Mouse (Mus musculus) spleen, adult 2 months (tissue): ENCODE data around the gene Smad6.

Experiments used
- CTCF ChIP-seq: fragments of 200-500 bp; IDR thresholded peaks from 2 replicates; pipeline ENCODE4 v1.5.1; 2011; ENCODE audit warnings: mild to moderate bottlenecking, inconsistent platforms; ENCODE audit not compliant: insufficient read depth, insufficient read length, insufficient replicate concordance; ENCODE audit errors: extremely low read depth
- POLR2A ChIP-seq: fragments of 200-500 bp; IDR thresholded peaks from 2 replicates; pipeline ENCODE4 v1.6.1; 2011; ENCODE audit warnings: low read depth, low read length, inconsistent platforms

GRCm38 (mm10) chr9:64024976-64025375 is 3.1 kb upstream of the Smad6 start:
- TF ChIP-seq POLR2A (no peak), CTCF (peak; percentile 11; the same call in 1 of the 2 replicates)
